Mouse (Mus musculus) embryonic facial prominence, embryonic 10.5 days (tissue): Measurements from ENCODE around the gene Pxk. TPM values are rescaled to one million over a fixed set of nuclear protein-coding genes. Genes with fewer than 3 reads are reported as not detected.

Source experiments
- DNase-seq: peaks from one replicate; pipeline ENCODE4 v3.0.0-alpha.2; 2017; ENCODE audit warnings: low spot score
- H3K27ac ChIP-seq: fragments of 300-500 bp; sonication (generic); replicated peaks from 2 replicates; pipeline ENCODE4 v1.5.1; 2016; ENCODE audit warnings: mild to moderate bottlenecking
- H3K27me3 ChIP-seq: fragments of 300-500 bp; sonication (generic); replicated peaks from 2 replicates; pipeline ENCODE4 v1.6.1; 2016; ENCODE audit warnings: low read depth, mild to moderate bottlenecking; ENCODE audit not compliant: poor library complexity, severe bottlenecking
- H3K36me3 ChIP-seq: fragments of 300-500 bp; sonication (generic); replicated peaks from 2 replicates; pipeline ENCODE4 v1.6.1; 2016; ENCODE audit warnings: mild to moderate bottlenecking, moderate library complexity
- H3K4me1 ChIP-seq: fragments of 300-500 bp; sonication (generic); 2 replicates; pipeline ENCODE4 v1.6.1; 2016
- H3K4me3 ChIP-seq: fragments of 300-500 bp; sonication (generic); 2 replicates; pipeline ENCODE4 v1.5.1; 2016; ENCODE audit warnings: mild to moderate bottlenecking, moderate library complexity
- H3K9me3 ChIP-seq: fragments of 300-500 bp; sonication (generic); 2 replicates; pipeline ENCODE4 v1.6.1; 2016; ENCODE audit warnings: mild to moderate bottlenecking
- WGBS: fragments of 180-500 bp; shearing (Covaris S2); methylation state at CpG from one replicate; pipeline ENCODE4 v1.1.7; 2016; 5-methylcytosine and 5-hydroxymethylcytosine counted together
- polyA plus RNA-seq: library from polyadenylated mRNA; unstranded; fragments of >200 nt; fragmentation: Nextera tagmentation; extraction: Ambion mirVana; gene quantifications from 2 replicates; pipeline ENCODE4 v1.2.1, GENCODE M21; 2016

Pxk gene
- polyA plus RNA-seq: 17.3 and 17.4 TPM in 2 replicates

GRCm38 (mm10) chr14:8097978-8098686 is at the start of gene Pxk:
Gene Pxk, plus strand, starts transcription at chr14:8098211.
- WGBS: under 1% methylated on average over 89 of the region's 89 CpGs
- no peaks in the 10 kb centered on the region for H3K36me3 ChIP-seq
- H3K27ac ChIP-seq: peak within 1 kb of the TSS; percentile 84
- peak; percentile 96 for DNase-seq
- H3K4me1 ChIP-seq: peaks cover 21% of the 10 kb centered on the region
- peak within 1 kb of the TSS; percentile 89 for H3K4me3 ChIP-seq
- no peaks in the 10 kb centered on the region for H3K9me3 ChIP-seq
- H3K27me3 ChIP-seq: no peaks in the 10 kb centered on the region

DNA sequence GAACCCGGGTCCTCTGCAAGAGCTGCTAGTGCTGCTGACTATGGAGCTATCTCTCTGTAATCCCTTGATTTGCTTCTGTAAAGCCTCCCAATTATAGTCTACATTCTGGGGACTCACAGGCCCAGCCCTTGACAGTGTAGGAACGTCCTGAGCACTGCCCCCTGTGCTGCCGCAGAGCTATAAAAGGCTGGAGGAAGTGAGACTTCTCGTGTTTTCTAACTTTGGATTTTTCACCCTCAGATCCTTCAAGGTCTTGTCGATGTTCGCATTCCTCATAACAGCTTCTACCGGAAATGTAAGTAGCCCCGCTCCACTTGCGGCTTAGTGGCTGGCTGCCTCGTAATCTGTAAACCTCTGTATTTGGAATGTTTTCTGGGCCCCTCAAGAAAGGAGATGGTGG is 48.7 kb upstream of the Pxk start:
- H3K36me3 ChIP-seq: peaks cover 53% of the 10 kb centered on the region
- no peak for DNase-seq
- 92% methylated on average over 10 of the region's 10 CpGs for WGBS
- no peak overlapping the region for H3K4me3 ChIP-seq
- H3K27me3 ChIP-seq: no peaks in the 10 kb centered on the region
- H3K4me1 ChIP-seq: peaks cover 5% of the 10 kb centered on the region
- H3K27ac ChIP-seq: no peak overlapping the region
- no peaks in the 10 kb centered on the region for H3K9me3 ChIP-seq

GRCm38 (mm10) chr14:8051869-8052268 is 46.1 kb upstream of the Pxk start:
- no peak for DNase-seq
- WGBS: 91% methylated on average over 2 of the region's 2 CpGs
- Histone ChIP-seq H3K4me1 (peaks cover 10% of the 10 kb centered on the region), H3K27me3 (no peaks in the 10 kb centered on the region), H3K36me3 (peaks cover 45% of the 10 kb centered on the region), H3K27ac (no peak overlapping the region), H3K4me3 (no peak overlapping the region), H3K9me3 (no peaks in the 10 kb centered on the region)

- 93% methylated on average over 7 of the region's 7 CpGs for WGBS
- Histone ChIP-seq H3K36me3 (peaks cover 38% of the 10 kb centered on the region), H3K4me1 (peaks cover 10% of the 10 kb centered on the region), H3K9me3 (no peaks in the 10 kb centered on the region), H3K4me3 (no peak overlapping the region), H3K27me3 (no peaks in the 10 kb centered on the region), H3K27ac (no peak overlapping the region)
- no peak for DNase-seq
Measured at GRCm38 (mm10) chr14:8052661-8053060, 45.4 kb upstream of the Pxk start.

- 24% methylated on average over 17 of the region's 17 CpGs for WGBS
- Histone ChIP-seq H3K27ac (0 out of 2 replicates have a peak overlapping the region, but pooled peaks have one; percentile 10), H3K4me3 (no peak overlapping the region)
Measured at GRCm38 (mm10) chr14:8054310-8055102, 43.5 kb upstream of the Pxk start.

DNA sequence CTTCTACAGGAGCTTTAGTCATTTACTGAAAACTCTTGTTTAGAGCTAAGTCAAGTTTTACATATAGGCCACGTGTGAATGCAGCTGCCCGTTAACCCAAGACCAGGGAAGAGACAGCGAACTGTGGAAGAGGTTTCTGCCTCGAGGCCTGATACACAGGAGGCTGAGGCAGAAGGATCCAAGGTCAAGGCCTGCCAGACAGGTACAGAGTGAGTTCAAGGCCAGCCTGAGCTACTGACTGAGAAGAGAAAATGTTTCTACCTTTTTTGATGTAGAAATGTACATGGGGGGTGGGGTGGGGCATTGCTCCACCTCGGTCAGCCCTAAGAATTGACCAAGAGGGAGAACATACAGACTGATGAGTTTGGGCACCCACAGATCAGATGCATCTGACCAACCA is 41.9 kb upstream of the Pxk start:
- no peak for DNase-seq
- H3K9me3 ChIP-seq: no peaks in the 10 kb centered on the region
- 89% methylated on average over 5 of the region's 5 CpGs for WGBS
- peaks cover 17% of the 10 kb centered on the region for H3K36me3 ChIP-seq
- no peak overlapping the region for H3K27ac ChIP-seq
- H3K4me3 ChIP-seq: no peak overlapping the region
- no peaks in the 10 kb centered on the region for H3K27me3 ChIP-seq
- peaks cover 10% of the 10 kb centered on the region for H3K4me1 ChIP-seq

More at GRCm38 (mm10) chr14:8054310-8055102, 43.5 kb upstream of the Pxk start:
- H3K4me1 ChIP-seq: peaks cover 10% of the 10 kb centered on the region
- no peaks in the 10 kb centered on the region for H3K9me3 ChIP-seq
- DNase-seq: no peak
- H3K27me3 ChIP-seq: no peaks in the 10 kb centered on the region
- peaks cover 28% of the 10 kb centered on the region for H3K36me3 ChIP-seq

DNA sequence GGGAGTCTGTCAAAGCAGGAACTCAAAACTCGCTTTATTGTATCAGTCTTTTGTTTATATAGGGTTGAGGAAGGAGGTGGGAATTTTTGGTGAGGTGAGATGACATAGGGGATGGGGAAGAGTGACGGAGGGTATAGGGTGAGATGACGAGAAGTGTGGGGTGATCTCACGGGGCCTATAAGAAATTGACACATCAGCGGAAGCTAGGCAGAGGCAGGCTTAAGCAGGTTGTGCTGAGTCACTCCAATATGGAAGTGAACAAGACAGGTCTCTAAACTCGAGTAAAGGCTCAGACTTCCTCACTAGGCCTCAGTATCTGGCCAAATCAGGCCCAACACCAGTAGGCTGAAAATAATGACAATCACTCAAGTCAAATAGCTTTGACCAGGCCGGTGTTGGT is 38.1 kb upstream of the Pxk start:
- WGBS: 92% methylated on average over 7 of the region's 7 CpGs
- no peak for DNase-seq

DNA sequence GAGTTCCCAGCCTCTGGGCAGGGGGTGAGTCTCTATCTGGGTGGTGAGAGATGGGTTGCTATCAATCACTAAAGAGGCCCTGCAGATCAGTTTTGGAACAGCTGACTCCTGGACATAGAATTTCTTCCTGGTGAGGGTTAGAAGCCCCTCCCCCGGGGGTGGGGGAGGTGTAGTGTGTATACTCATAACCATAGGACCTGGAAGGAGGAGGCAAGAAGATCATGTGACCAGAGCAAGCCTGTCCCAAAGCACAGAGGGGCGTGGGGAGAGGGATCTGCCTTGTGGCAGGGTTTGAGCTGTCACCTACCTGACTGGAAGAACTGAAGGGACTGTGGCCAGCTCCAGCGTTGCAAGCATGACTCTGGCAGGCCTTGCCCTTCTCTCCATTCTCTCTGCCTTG is 35.9 kb upstream of the Pxk start:
- Histone ChIP-seq H3K4me3 (no peak overlapping the region), H3K36me3 (no peaks in the 10 kb centered on the region), H3K9me3 (no peaks in the 10 kb centered on the region), H3K27me3 (no peaks in the 10 kb centered on the region), H3K27ac (no peak overlapping the region; the same call in 1 of the 2 replicates), H3K4me1 (peaks cover 17% of the 10 kb centered on the region)
- DNase-seq: peak; percentile 43
- WGBS: 25% methylated on average over 3 of the region's 3 CpGs

More for the DNA sequence above, 38.1 kb upstream of the Pxk start:
- no peaks in the 10 kb centered on the region for H3K9me3 ChIP-seq
- peaks cover 18% of the 10 kb centered on the region for H3K4me1 ChIP-seq
- no peaks in the 10 kb centered on the region for H3K27me3 ChIP-seq
- H3K27ac ChIP-seq: no peak overlapping the region
- no peak overlapping the region for H3K4me3 ChIP-seq
- peaks cover 4% of the 10 kb centered on the region; the same call in 1 of the 2 replicates for H3K36me3 ChIP-seq

DNA sequence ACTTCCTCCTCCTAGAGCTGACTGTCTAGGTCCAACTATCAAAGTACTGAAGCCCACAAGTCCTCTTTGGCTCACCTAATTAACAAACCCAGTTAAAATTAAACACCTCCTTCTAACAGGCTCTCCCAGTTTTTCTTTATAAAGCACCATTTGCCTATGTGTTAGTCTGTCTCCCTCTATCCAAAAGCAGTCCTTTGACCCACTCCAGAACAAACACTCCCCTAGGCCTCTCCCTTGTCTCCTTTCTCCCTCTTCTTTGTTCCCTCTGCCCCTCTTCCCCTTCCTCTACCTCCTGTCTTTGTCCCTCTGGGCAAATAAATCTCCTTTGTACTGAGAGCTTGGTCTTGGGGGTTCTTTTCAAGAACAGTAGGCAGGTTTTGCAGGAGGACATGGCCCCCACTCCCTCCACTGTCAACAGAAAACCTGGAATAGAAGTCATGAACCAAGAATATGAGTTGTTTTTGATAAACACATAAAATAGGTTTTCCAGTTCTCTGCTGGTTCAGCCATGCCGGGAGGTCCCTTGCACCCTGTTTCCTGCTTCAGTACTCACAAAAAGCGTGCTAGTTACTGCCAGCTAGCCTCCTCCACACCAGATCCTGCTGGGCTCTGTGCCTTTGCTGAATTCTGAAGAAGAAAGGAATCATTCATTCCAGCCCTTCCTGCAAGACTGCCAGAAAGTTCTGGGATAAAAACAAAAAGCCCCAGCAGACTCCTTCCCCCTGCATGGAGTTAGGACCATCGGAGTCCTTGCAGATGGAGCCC is 35.3 kb upstream of the Pxk start:
- peak overlapping the region; percentile 51 for H3K27ac ChIP-seq
- H3K9me3 ChIP-seq: no peaks in the 10 kb centered on the region
- 39% methylated on average over 3 of the region's 3 CpGs for WGBS
- H3K4me1 ChIP-seq: peaks cover 17% of the 10 kb centered on the region
- H3K4me3 ChIP-seq: no peak overlapping the region
- no peaks in the 10 kb centered on the region for H3K36me3 ChIP-seq
- no peaks in the 10 kb centered on the region for H3K27me3 ChIP-seq
- DNase-seq: no peak

- H3K27me3 ChIP-seq: no peaks in the 10 kb centered on the region
- no peaks in the 10 kb centered on the region for H3K36me3 ChIP-seq
- no peak for DNase-seq
- H3K4me1 ChIP-seq: peaks cover 17% of the 10 kb centered on the region
- 0 out of 2 replicates have a peak overlapping the region, but pooled peaks have one; percentile 3 for H3K27ac ChIP-seq
- 89% methylated on average over 8 of the region's 8 CpGs for WGBS
- H3K4me3 ChIP-seq: no peak overlapping the region
- no peaks in the 10 kb centered on the region for H3K9me3 ChIP-seq
Measured at GRCm38 (mm10) chr14:8063835-8064785, 33.9 kb upstream of the Pxk start.

DNA sequence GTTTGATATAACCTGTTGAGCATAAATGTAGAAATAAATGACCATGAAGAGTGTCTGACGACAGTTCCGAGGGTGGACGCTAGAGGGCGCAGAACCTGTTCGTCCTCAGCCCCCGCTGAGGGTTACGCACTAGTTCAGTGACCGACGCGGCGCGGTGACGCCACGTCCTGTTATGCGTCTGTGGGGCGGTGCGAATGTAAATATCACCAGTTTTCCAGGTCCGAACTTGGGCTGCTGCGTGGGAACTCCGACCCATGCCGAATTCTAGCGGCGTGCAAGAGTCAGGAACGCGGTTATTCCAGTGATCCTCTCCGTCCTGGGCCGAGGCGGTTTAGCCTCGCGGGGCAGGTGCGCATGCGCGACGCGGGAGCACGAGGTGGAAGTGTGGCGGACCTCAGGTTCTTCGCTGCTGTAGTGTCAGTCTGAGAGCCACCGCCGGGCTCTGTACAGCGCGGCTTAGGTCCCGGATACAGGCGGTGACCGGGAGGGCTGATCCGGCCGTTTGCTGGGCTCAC is 17.8 kb upstream of the Pxk start, which contains the start of gene Rpp14:
Gene Rpp14 (plus strand): TSS at position 203 of the 515 bp plus-strand sequence.
- peak; percentile 93 for DNase-seq
- no peaks in the 10 kb centered on the region for H3K9me3 ChIP-seq
- WGBS: under 1% methylated on average over 47 of the region's 47 CpGs
- peak within 1 kb of the TSS; percentile 77 for H3K4me3 ChIP-seq
- H3K4me1 ChIP-seq: peaks cover 15% of the 10 kb centered on the region
- peak within 1 kb of the TSS; percentile 92 for H3K27ac ChIP-seq
- H3K36me3 ChIP-seq: peaks cover 20% of the 10 kb centered on the region
- no peaks in the 10 kb centered on the region for H3K27me3 ChIP-seq
